Mouse (Mus musculus): ENCODE results near the gene Dlx2. TPM values are rescaled to one million over a fixed set of nuclear protein-coding genes. Genes with fewer than 3 reads are reported as not detected.

The Dlx2 gene
- polyA plus RNA-seq, 1 experiment from 2014 or later, result 0.39 TPM

- no peak overlapping the region for H3K4me3 ChIP-seq (ENCODE audit: control insufficient read depth in 1 of 2, insufficient read depth in 1 of 2, low read depth in 1 of 2, low read length in 2 of 2)
- H3K9ac ChIP-seq (ENCODE audit: low read length), result no peak overlapping the region
- no peak overlapping the region for H3K27ac ChIP-seq (replicated peaks in 1 of 2; ENCODE audit: control insufficient read depth in 1 of 2, insufficient read depth in 1 of 2, low read depth in 2 of 2, low read length in 2 of 2)
- 74% methylated on average over 16 of the region's 16 CpGs for WGBS
- no peaks in the 10 kb centered on the region for H3K4me1 ChIP-seq (ENCODE audit: control insufficient read depth in 2 of 2, insufficient read depth in 2 of 2, low read length in 2 of 2)
- no peak overlapping the region for H3K4me2 ChIP-seq (ENCODE audit: low read length)
- no peaks in the 10 kb centered on the region for H3K9me3 ChIP-seq (ENCODE audit: control insufficient read depth, low read length)
- ATAC-seq (ENCODE audit: insufficient number of reproducible peaks, insufficient read depth, low FRiP score, low read depth), result no peak
- H3K27me3 ChIP-seq (ENCODE audit: control insufficient read depth, insufficient read depth, low read length), result no peaks in the 10 kb centered on the region
- no peaks in the 10 kb centered on the region for H3K36me3 ChIP-seq (ENCODE audit: control insufficient read depth, insufficient read depth, low read length)
Observed at GRCm38 (mm10) chr2:71499276-71500230, 47.0 kb downstream of the Dlx2 start.

- Histone ChIP-seq H3K4me1 (ENCODE audit: control insufficient read depth in 2 of 2, insufficient read depth in 2 of 2, low read length in 2 of 2) (no peaks in the 10 kb centered on the region), H3K4me2 (ENCODE audit: low read length) (no peak overlapping the region), H3K27me3 (ENCODE audit: control insufficient read depth, insufficient read depth, low read length) (no peaks in the 10 kb centered on the region), H3K36me3 (ENCODE audit: control insufficient read depth, insufficient read depth, low read length) (no peaks in the 10 kb centered on the region), H3K4me3 (ENCODE audit: control insufficient read depth in 1 of 2, insufficient read depth in 1 of 2, low read depth in 1 of 2, low read length in 2 of 2) (no peak overlapping the region), H3K9ac (ENCODE audit: low read length) (no peak overlapping the region), H3K9me3 (ENCODE audit: control insufficient read depth, low read length) (no peaks in the 10 kb centered on the region), H3K27ac (replicated peaks in 1 of 2; ENCODE audit: control insufficient read depth in 1 of 2, insufficient read depth in 1 of 2, low read depth in 2 of 2, low read length in 2 of 2) (no peak overlapping the region)
- 56% methylated on average over 5 of the region's 5 CpGs for WGBS
- no peak for ATAC-seq (ENCODE audit: insufficient number of reproducible peaks, insufficient read depth, low FRiP score, low read depth)
Observed at GRCm38 (mm10) chr2:71497175-71497574, 49.4 kb downstream of the Dlx2 start.

GRCm38 (mm10) chr2:71494971-71495370, 51.6 kb downstream of the Dlx2 start:
- no peak overlapping the region for H3K9ac ChIP-seq (ENCODE audit: low read length)
- H3K9me3 ChIP-seq (ENCODE audit: control insufficient read depth, low read length), result no peaks in the 10 kb centered on the region
- no peak for ATAC-seq (ENCODE audit: insufficient number of reproducible peaks, insufficient read depth, low FRiP score, low read depth)
- H3K4me2 ChIP-seq (ENCODE audit: low read length), result no peak overlapping the region
- H3K36me3 ChIP-seq (ENCODE audit: control insufficient read depth, insufficient read depth, low read length), result no peaks in the 10 kb centered on the region
- H3K4me3 ChIP-seq (ENCODE audit: control insufficient read depth in 1 of 2, insufficient read depth in 1 of 2, low read depth in 1 of 2, low read length in 2 of 2), result no peak overlapping the region
- H3K27me3 ChIP-seq (ENCODE audit: control insufficient read depth, insufficient read depth, low read length), result no peaks in the 10 kb centered on the region
- no peak overlapping the region for H3K27ac ChIP-seq (replicated peaks in 1 of 2; ENCODE audit: control insufficient read depth in 1 of 2, insufficient read depth in 1 of 2, low read depth in 2 of 2, low read length in 2 of 2)
- WGBS, result 42% methylated on average over 4 of the region's 4 CpGs
- H3K4me1 ChIP-seq (ENCODE audit: control insufficient read depth in 2 of 2, insufficient read depth in 2 of 2, low read length in 2 of 2), result no peaks in the 10 kb centered on the region

- WGBS, result 72% methylated on average over 10 of the region's 10 CpGs
- no peak overlapping the region for H3K27ac ChIP-seq (replicated peaks in 1 of 2; ENCODE audit: control insufficient read depth in 1 of 2, insufficient read depth in 1 of 2, low read depth in 2 of 2, low read length in 2 of 2)
- ATAC-seq (ENCODE audit: insufficient number of reproducible peaks, insufficient read depth, low FRiP score, low read depth), result no peak
- H3K9ac ChIP-seq (ENCODE audit: low read length), result no peak overlapping the region
- H3K9me3 ChIP-seq (ENCODE audit: control insufficient read depth, low read length), result no peaks in the 10 kb centered on the region
- no peak overlapping the region for H3K4me3 ChIP-seq (ENCODE audit: control insufficient read depth in 1 of 2, insufficient read depth in 1 of 2, low read depth in 1 of 2, low read length in 2 of 2)
- no peaks in the 10 kb centered on the region for H3K27me3 ChIP-seq (ENCODE audit: control insufficient read depth, insufficient read depth, low read length)
- H3K4me1 ChIP-seq (ENCODE audit: control insufficient read depth in 2 of 2, insufficient read depth in 2 of 2, low read length in 2 of 2), result no peaks in the 10 kb centered on the region
- no peak overlapping the region for H3K4me2 ChIP-seq (ENCODE audit: low read length)
- H3K36me3 ChIP-seq (ENCODE audit: control insufficient read depth, insufficient read depth, low read length), result no peaks in the 10 kb centered on the region
Observed at GRCm38 (mm10) chr2:71494503-71494902, 52.1 kb downstream of the Dlx2 start.

Other genes with a start within 250 kb of the Dlx2 start
- gene Slc25a12, start 179.0 kb downstream of the Dlx2 start, polyA plus RNA-seq (2014; fragmentation: Nextera tagmentation; extraction: Ambion mirVana), result 118 and 123 TPM in 2 replicates
- gene Hat1, start 157.8 kb downstream of the Dlx2 start, polyA plus RNA-seq (2014; fragmentation: Nextera tagmentation; extraction: Ambion mirVana), result 107 TPM in 2 replicates
- gene Metap1d, start 93.5 kb downstream of the Dlx2 start, polyA plus RNA-seq (2014; fragmentation: Nextera tagmentation; extraction: Ambion mirVana), result 43.1 and 44.4 TPM in 2 replicates
- not detected in 2 replicates for gene Dlx1, start 18.6 kb downstream of the Dlx2 start, polyA plus RNA-seq (2014; fragmentation: Nextera tagmentation; extraction: Ambion mirVana)
- 96.4 and 103 TPM in 2 replicates for gene Itga6, start 198.9 kb upstream of the Dlx2 start, polyA plus RNA-seq (2014; fragmentation: Nextera tagmentation; extraction: Ambion mirVana)